Mouse (Mus musculus): ENCODE data around the gene B4galnt2.
"Not testable (repeated sequence)": the region's sequence is repeated elsewhere in the genome, so short reads cannot be mapped to it uniquely, and the experiment has no call there.

B4galnt2 gene

GRCm38 (mm10) chr11:95914571-95914991 lies at the start of gene B4galnt2:
Gene B4galnt2 (minus strand): TSS chr11:95914891.
- no peak for DNase-seq (ENCODE audit: low spot score)

GRCm38 (mm10) chr11:95963304-95963703 lies 48.6 kb upstream of the B4galnt2 start:
- DNase-seq (ENCODE audit: low spot score): no peak

- no peak for DNase-seq (ENCODE audit: low spot score)
Observed at GRCm38 (mm10) chr11:95959152-95959551, 44.5 kb upstream of the B4galnt2 start.

- no peak for DNase-seq (ENCODE audit: low spot score)
Observed at GRCm38 (mm10) chr11:95958251-95958650, 43.6 kb upstream of the B4galnt2 start.

- DNase-seq (ENCODE audit: low spot score): no peak
Observed at GRCm38 (mm10) chr11:95957407-95957806, 42.7 kb upstream of the B4galnt2 start.

- DNase-seq (ENCODE audit: low spot score): no peak
Observed at GRCm38 (mm10) chr11:95953313-95953712, 38.6 kb upstream of the B4galnt2 start.

GRCm38 (mm10) chr11:95945838-95946472 lies 31.3 kb upstream of the B4galnt2 start:
- DNase-seq (ENCODE audit: low spot score): no peak

GRCm38 (mm10) chr11:95939828-95940507 lies 25.3 kb upstream of the B4galnt2 start:
- no peak for DNase-seq (ENCODE audit: low spot score)

GRCm38 (mm10) chr11:95936409-95936808 lies 21.7 kb upstream of the B4galnt2 start:
- no peak for DNase-seq (ENCODE audit: low spot score)

- DNase-seq (ENCODE audit: low spot score): not testable (repeated sequence)
Observed at GRCm38 (mm10) chr11:95932168-95932567, 17.5 kb upstream of the B4galnt2 start.

- DNase-seq (ENCODE audit: low spot score): no peak
Observed at GRCm38 (mm10) chr11:95926398-95926797, 11.7 kb upstream of the B4galnt2 start.

- no peak for DNase-seq (ENCODE audit: low spot score)
Observed at GRCm38 (mm10) chr11:95925976-95926375, 11.3 kb upstream of the B4galnt2 start.

- DNase-seq (ENCODE audit: low spot score): no peak
Observed at GRCm38 (mm10) chr11:95924215-95924614, 9.5 kb upstream of the B4galnt2 start.

- not testable (repeated sequence) for DNase-seq (ENCODE audit: low spot score)
Observed at GRCm38 (mm10) chr11:95923477-95923876, 8.8 kb upstream of the B4galnt2 start.

GRCm38 (mm10) chr11:95921991-95922621 lies 7.4 kb upstream of the B4galnt2 start:
- no peak for DNase-seq (ENCODE audit: low spot score)

GRCm38 (mm10) chr11:95916426-95916825 lies 1.7 kb upstream of the B4galnt2 start:
- DNase-seq (ENCODE audit: low spot score): no peak

GRCm38 (mm10) chr11:95915006-95915710 lies 467 bp upstream of the B4galnt2 start:
- no peak for DNase-seq (ENCODE audit: low spot score)

- no peak for DNase-seq (ENCODE audit: low spot score)
Observed at GRCm38 (mm10) chr11:95913959-95914566, 628 bp downstream of the B4galnt2 start.

GRCm38 (mm10) chr11:95911579-95911978 lies 3.1 kb downstream of the B4galnt2 start:
- DNase-seq (ENCODE audit: low spot score): no peak

GRCm38 (mm10) chr11:95907805-95908524 lies 6.7 kb downstream of the B4galnt2 start:
- no peak for DNase-seq (ENCODE audit: low spot score)

- DNase-seq (ENCODE audit: low spot score): no peak
Observed at GRCm38 (mm10) chr11:95904290-95904689, 10.4 kb downstream of the B4galnt2 start.
